Mouse (Mus musculus): ENCODE data around the gene Rad51c.
"Not testable (repeated sequence)": the region's sequence is repeated elsewhere in the genome, so short reads cannot be mapped to it uniquely, and the experiment has no call there.

- TF ChIP-seq CTCF (IDR thresholded peaks at IDR 0.05; ENCODE audit: low read depth, low read length); GATA1 (IDR thresholded peaks at IDR 0.05; ENCODE audit: borderline replicate concordance, low read length); GATA2 (IDR thresholded peaks at IDR 0.05; ENCODE audit: borderline replicate concordance, low read depth, low read length); POLR2AphosphoS5 (IDR thresholded peaks at IDR 0.05; ENCODE audit: insufficient replicate concordance, low read depth, low read length); TAL1 (conservative IDR thresholded peaks at IDR 0.05; ENCODE audit: low read depth, low read length): not testable (repeated sequence)
Measured at GRCm38 (mm10) chr11:87445593-87445992, 40.8 kb upstream of the Rad51c start.
